21 mouse cellular contexts compared by ENCODE assay signal in the genomic region with DNA sequence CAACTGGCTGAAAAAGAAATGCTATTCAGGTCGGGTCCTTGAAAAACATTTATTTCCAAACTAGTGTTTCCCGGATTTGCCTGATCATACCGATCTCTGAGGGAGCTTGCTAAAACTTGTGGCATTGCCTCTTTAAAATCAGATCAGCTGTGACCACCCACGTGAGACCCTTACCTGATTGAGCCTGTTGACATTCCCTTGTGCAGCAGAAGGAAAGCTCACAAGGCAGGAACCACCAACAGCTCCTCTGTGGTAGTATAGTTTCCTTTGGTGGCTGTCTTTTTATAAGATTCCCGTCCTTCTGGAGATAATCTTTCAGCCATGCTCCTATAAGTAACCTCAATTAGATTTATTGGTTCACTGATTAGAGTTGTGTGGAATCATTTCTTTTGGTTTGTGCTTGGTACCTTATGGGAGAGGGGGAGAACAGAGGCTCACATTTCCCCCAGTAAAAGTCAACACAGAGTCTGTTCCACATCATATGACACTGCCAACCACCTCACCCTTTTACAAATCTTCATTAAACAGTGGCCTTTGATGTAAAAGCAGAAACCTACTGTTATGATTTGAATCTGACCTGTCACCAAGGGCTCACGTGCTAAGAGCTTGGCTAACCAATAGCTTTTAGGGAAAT.
"Had no signal": no experiment of that assay in that cellular context is flagged by ENCODE, and none has a peak within 500 bp of the region (broad histone marks: within the 10 kb centered on the region; RNA-seq: fewer than 3 reads in every experiment).

No protein-coding gene starts in this region.

- H3K4me3 ChIP-seq: liver, embryonic 12.5 days; liver, embryonic 15.5 days; lung, embryonic 15.5 days; megakaryocyte, embryonic 14.5 days; midbrain, embryonic 10.5 days; midbrain, embryonic 13.5 days; myocyte; neural tube, embryonic 13.5 days; stomach, embryonic 15.5 days had no signal

- H3K27ac ChIP-seq: liver, embryonic 12.5 days; liver, embryonic 15.5 days; lung, embryonic 15.5 days; midbrain, embryonic 10.5 days; midbrain, embryonic 13.5 days; neural tube, embryonic 13.5 days; stomach, embryonic 15.5 days had no signal

- H3K4me2 ChIP-seq: liver, embryonic 12.5 days; liver, embryonic 15.5 days; lung, embryonic 15.5 days; midbrain, embryonic 13.5 days; neural tube, embryonic 13.5 days; stomach, embryonic 15.5 days had no signal

- H3K36me3 ChIP-seq: liver, embryonic 12.5 days; liver, embryonic 15.5 days; lung, embryonic 15.5 days; midbrain, embryonic 10.5 days; midbrain, embryonic 13.5 days; neural tube, embryonic 13.5 days; stomach, embryonic 15.5 days had no signal

- ATAC-seq: intestine, postnatal 0 days; liver, embryonic 12.5 days; midbrain, embryonic 13.5 days; midbrain, embryonic 16.5 days had no signal

- H3K9me3 ChIP-seq: liver, embryonic 12.5 days; liver, embryonic 15.5 days; lung, embryonic 15.5 days; midbrain, embryonic 10.5 days; neural tube, embryonic 13.5 days; stomach, embryonic 15.5 days had no signal

- H3K9ac ChIP-seq: liver, embryonic 12.5 days; liver, embryonic 15.5 days; lung, embryonic 15.5 days; midbrain, embryonic 13.5 days; neural tube, embryonic 13.5 days; stomach, embryonic 15.5 days had no signal

- DNase-seq: kidney, adult 9 months; kidney, postnatal 36 days; left cerebral cortex, postnatal 4 days; liver; lung, adult 18-20 months; lung, postnatal 10 days; lung, postnatal 36 days; right cerebral cortex, postnatal 25 days; spleen, adult 18-20 months; thymus, postnatal 36 days had no signal

- H3K27me3 ChIP-seq: liver, embryonic 12.5 days; lung, embryonic 15.5 days; megakaryocyte, embryonic 14.5 days; midbrain, embryonic 13.5 days; neural tube, embryonic 13.5 days; stomach, embryonic 15.5 days had no signal

- H3K4me1 ChIP-seq: liver, embryonic 12.5 days; liver, embryonic 15.5 days; megakaryocyte, embryonic 14.5 days; midbrain, embryonic 10.5 days; midbrain, embryonic 13.5 days; neural tube, embryonic 13.5 days; stomach, embryonic 15.5 days had no signal
